Mouse (Mus musculus) spleen, adult 2 months (tissue): ENCODE data around the gene Dnajc22.

Experiments used
- CTCF ChIP-seq: fragments of 200-500 bp; IDR thresholded peaks from 2 replicates; pipeline ENCODE4 v1.5.1; 2011; ENCODE audit warnings: mild to moderate bottlenecking, inconsistent platforms; ENCODE audit not compliant: insufficient read depth, insufficient read length, insufficient replicate concordance; ENCODE audit errors: extremely low read depth
- POLR2A ChIP-seq: fragments of 200-500 bp; IDR thresholded peaks from 2 replicates; pipeline ENCODE4 v1.6.1; 2011; ENCODE audit warnings: low read depth, low read length, inconsistent platforms

GRCm38 (mm10) chr15:99126081-99126815 lies 33.3 kb downstream of the Dnajc22 start:
- no peak for TF ChIP-seq POLR2A
- no peak for TF ChIP-seq CTCF
